Mouse (Mus musculus) liver, adult 2 months (tissue): Measurements from ENCODE around the gene Ccdc114.

Experiments used
- CTCF ChIP-seq: fragments of 200-500 bp; IDR thresholded peaks from 2 replicates; pipeline ENCODE4 v1.5.1; 2011; ENCODE audit warnings: low read depth, low read length, control low read depth
- POLR2A ChIP-seq: fragments of 200-500 bp; IDR thresholded peaks from 2 replicates; pipeline ENCODE4 v1.6.1; 2011; ENCODE audit warnings: low read length, control low read depth; ENCODE audit not compliant: insufficient read depth; ENCODE audit errors: extremely low read depth

DNA sequence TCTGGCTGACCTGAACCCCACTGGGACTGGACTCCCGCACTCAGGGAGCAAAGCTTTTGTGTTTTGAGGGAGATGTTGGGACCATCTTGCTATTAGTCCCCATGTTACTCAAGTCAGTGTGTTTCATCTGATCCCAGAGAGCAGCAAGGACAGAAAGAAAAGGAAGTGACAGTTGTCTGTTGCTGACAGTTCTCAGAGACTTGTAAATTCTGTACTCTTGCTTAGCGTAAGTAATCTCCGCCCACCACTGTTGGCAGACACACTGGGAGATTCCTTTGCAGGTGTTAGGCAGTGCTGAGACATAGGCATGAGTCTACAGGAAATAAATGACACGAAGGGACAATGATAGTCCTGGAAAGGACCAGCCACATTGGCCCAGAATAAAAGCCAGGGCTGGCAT lies 32.7 kb downstream of the Ccdc114 start:
- TF ChIP-seq CTCF (no peak), POLR2A (no peak)
